Mouse (Mus musculus) testis, postnatal 14 days (tissue): ENCODE results near the gene Aprt.
"Not testable (repeated sequence)": the region's sequence is repeated elsewhere in the genome, so short reads cannot be mapped to it uniquely, and the experiment has no call there.

ENCODE experiments used
- DNase-seq: peaks from one replicate; pipeline ENCODE4 v3.0.0; 2021; ENCODE audit warnings: low spot score

The Aprt gene

DNA sequence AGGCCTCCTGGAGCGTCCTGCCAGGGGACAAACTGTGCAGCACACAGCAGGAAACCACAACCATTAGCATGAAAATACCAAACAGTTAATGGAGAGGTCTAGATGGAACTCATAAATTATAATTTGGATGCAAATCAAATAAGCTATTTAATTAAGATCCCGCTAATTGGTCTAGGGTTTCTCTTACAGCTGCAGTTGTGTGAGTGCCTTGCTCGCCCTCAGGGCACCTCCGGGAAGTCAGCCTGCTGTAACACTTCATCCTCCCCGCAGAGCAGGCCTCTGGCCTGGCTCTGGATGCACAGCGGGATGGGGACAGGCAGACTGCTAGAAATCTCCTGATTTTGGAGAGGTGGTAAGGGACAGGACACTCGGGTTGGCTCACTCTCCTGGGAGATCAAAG is 9.5 kb upstream of the Aprt start:
- DNase-seq, result no peak

DNA sequence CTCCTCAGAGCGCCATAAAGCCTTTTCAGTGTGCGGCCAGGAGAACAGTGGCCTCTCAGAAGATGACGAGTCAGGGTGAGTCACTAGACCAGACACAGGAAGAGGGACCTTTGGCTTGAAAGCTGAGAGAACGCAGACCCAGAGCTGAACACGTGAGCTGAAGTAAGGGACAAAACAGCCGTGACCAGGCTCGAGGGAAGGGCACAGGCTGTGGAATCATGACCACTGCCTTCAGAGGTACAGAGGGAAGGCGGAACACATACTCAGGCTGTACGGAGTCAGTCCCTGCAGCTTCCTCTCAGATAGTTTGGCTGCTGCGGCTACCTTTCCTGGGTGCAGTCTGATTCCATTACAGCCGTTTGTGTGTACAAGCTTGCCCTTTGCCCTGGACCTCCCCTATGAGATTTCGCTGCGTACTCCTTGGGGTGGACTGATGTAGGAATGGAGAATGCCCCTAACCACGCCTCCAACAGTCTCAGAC is 8.7 kb upstream of the Aprt start:
- no peak for DNase-seq

DNA sequence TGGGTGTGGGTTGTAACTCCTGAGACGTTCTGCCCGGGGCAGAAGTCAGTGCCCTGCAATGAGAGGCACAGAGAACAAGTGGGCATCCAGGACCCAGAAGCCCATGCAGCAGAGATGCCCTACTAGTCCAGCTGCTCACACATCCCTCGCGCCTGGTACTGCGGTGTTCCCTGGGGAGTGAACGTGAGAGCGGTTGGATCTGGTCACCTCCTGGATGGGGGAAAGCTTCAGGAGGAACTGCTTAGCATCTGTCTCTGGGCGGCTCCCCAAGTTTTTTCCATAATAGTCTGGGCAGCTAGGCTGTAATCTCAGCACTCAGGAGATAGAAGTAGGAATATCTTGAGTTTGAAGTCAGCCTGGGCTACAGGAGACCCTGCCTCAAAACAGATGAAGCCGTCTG is 8.3 kb upstream of the Aprt start:
- no peak for DNase-seq

DNA sequence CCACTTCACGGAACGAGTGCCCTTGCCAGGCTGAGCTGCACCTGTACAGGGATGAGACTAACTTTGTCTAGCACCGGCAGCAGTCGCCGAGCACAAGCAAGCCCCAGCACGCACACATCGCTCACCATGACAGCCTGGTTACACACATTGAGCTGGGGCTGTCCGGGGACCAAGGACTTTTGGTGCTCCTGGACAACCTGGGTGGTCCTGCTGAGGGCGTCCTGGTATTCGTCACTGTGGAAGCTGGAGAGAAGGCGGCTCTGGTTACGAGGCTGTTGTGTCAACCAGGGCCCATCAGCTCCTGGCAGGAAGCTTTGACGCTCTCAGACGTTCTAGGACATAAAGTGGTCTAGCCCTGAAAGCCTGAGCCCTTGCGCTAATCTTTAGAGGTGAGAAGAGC is 4.2 kb upstream of the Aprt start:
- no peak for DNase-seq

DNA sequence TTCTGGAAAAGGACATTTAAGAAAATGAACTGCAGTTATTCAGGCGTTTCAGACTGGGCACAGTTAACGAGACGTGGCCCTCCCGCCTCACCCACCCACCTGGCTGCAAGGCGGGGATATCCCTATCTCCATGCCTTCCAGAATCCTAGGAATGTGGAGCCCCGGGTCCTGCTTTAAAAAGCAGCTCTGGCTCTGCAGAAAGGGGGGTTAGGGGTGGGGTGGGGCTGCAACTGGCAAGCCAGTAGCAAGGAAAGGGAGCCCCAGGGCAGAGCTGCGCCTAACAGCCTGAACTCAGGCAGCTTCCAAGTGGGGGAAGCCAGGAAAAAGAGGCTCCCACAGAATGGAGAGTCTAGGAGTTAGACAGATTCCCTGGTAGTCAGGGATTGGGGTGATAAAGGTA is 2.5 kb upstream of the Aprt start:
- DNase-seq, result no peak

DNA sequence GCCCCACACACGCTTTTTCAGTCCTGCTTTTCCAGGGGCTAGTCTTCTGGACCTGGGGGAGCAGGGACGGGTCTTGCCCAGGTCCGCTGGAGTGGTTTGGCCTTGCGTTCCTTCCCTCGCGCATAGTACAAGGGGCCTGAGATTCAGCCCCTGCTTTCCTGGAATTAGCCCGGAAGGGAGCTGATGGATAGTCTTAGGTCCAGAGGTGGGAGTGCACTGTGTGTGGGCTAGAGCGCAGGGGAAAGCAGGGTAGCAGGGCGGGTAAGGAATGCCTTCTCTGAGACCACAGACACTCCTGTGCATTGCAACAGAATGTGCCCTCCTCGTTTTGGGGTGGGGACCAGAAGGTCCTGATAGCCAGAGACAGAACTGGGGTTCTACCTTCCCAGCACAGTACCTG is 407 bp upstream of the Aprt start:
- no peak for DNase-seq

DNA sequence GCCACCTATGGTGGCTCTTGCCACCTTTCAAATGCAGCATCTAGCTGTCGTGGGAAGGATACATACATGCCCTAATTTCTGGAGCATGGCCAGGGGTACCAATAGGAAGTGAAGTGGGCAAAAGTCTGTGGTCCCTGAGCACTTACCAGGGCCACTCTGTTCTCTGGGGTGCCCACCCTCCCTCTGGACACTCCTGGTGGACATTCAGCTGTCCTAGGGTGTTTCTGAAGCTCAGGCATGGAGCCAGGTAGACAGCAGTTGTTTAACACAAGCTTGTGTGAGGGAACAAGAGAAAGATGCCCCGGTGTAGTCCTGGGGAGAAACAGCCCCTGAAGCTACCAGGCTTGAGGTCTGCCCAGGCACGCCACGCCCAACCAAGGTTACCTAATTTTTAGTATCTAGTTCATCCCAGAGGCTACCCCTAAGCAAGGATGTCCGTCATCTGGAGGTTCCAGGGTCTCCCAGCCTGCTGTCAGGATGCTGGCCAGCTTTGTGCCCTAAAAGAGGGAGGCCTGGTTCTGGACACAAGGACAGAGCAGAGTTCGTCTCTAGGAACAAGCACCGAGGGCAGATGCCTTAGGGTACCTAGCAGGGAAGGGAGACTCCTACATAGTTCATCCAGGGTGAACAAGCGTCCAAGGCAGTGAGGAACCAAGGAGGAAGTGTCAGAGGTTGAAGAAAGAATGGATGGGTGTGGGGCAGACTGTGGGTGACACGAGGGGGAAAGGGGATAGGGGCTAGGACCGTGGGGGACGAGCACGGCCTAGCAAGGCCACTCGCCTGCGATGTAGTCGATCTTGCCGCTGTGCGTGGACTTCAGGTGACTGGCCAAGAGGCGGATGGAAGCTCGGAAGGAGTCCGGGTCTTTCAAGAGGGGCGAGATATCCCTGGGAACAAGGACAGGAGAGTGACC is 718 bp downstream of the Aprt start:
- no peak for DNase-seq

DNA sequence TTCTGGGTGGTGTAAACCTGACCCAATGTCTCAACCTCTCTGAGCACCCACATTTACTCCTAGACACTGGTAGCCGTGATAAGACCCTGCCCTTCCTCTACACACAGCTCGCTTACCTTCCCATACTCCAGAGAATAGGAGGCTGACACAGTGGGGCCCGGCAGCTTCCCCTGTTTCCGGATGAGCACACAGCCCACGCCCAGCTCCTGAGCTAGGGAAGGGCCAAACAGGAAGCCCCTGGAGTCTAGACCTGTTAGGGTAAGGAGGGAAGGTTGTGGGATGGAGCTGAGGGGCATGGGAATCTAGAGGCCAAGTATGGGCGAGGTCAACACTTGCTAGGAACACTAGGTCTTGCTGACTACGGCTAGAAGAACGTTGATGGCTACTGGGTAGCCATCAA is 1.4 kb downstream of the Aprt start:
- DNase-seq, result no peak

DNA sequence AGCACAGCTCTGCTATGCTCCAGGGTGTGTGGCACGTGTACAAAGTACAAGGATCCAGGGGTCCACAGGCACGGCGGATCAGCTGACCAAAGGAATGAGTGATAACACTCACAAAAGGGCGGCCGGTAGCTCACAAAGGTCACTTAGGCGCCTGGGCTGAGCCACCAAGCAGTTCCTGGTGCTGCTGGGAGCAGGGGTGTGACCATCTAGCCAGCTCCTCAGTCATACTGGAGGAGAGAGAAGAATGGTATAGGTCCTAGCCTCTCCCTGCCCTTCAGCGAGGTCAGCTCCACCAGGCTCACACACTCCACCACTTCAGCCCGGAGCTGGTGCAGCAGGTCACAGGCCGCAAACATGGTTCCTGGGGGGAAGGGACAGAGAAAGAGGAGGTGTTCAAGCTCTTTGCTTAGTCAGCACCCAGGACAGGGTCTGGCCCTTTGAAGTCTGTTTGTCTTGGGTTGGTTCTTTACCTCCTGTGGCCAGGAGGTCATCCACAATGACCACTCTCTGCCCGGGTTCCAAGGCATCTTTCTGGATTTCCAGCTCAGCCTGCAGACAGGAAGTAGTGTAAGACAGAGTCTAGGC is 1.9 kb downstream of the Aprt start:
- no peak for DNase-seq

DNA sequence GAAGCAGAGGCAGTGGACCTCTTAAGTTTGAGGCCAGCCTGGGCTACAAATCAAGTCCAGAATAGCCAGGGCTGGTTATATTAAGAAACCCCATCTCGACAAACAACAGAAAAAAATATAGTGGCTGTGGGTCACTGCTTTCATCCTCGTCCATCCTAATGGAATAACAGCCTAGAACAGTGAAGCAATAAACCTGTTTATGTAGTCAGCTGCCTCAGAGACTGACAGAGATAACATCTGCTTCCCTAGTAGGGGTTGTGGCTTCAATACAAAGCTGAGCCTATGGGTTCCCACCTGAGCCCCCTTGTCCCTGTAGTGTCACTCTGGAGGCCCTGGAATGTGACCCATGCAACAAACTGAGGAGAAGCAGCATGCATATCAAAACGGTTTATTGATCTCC is 2.4 kb downstream of the Aprt start:
- no peak for DNase-seq

DNA sequence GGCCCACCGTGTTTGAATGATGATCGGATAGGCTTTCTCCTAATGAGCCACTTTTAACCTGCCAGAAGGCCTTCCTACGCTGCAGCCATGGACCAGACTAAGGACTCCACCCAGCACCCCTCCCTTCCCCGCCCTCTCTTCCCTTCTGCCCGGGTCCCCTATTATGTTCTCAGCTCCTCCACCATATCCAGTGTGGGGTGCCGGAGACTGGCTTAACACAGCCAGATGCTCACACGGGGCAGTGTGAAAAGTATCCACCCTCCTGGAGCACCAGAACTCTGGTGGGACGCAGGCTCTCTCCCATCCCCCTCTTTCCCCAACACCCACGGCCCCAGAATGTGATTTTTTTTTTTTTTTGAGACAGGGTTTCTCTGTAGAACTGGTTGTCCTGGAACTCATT is 3.1 kb downstream of the Aprt start:
- no peak for DNase-seq

DNA sequence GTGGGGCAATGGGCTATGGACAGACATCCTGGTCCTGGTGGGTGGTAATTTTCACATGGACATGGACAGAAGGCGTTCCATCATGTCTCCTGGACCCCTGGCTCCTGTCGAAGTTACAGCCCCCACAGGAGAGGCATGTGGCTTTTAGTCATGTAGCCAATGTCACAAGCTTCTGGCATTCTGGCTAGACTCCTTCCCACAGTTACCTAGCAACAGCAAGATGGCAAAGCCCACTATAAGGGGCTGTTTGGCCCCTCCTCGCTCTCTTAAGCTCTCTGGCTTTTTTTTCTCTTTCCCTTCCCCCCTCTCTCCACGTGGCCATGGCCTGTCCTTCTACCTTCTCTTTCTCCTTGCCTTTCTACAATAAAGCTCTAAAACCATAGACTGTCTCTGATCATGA is 3.5 kb downstream of the Aprt start:
- not testable (repeated sequence) for DNase-seq

DNA sequence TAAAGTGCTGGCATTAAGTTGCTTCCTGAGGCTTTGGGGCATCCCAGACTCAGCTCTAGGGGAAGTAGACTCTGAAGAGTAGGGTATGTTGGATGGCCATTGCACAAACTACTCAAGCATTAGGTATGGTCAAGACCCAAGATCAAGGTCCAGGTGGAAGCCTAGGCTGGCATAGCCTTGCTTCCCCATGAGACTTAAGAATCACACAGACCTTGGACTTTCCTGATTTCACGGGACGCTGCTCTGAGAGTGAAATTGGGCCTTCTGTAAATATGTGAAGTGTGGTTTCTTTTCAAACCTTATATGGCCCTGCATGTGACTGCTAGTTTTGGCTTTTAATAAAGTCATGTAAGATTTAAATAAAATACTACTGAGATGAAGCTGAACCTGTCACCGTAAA is 4.0 kb downstream of the Aprt start:
- DNase-seq, result no peak

DNA sequence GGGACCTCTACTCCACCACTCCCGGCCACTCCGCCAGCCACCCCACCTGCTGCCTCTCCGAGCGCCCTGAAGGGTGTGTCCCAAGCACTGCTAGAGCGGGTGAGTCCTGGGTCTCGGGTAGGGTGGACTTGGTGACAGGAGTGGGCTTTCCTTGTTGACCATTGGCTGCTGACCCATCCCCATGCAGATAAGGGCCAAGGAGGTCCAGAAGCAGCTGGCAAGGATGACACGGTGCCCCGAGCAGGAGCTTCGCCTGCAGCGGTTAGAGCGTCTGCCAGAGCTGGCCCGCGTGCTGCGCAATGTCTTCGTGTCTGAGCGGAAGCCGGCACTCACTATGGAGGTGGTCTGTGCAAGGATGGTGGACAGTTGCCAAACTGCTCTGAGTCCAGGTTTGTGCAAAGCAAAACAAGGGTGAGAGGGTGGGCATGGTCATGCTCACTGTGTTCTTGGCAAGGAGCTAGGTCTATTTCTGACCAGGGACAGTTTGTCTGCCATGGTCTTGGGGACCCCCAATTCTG is 4.9 kb downstream of the Aprt start:
- DNase-seq, result no peak

DNA sequence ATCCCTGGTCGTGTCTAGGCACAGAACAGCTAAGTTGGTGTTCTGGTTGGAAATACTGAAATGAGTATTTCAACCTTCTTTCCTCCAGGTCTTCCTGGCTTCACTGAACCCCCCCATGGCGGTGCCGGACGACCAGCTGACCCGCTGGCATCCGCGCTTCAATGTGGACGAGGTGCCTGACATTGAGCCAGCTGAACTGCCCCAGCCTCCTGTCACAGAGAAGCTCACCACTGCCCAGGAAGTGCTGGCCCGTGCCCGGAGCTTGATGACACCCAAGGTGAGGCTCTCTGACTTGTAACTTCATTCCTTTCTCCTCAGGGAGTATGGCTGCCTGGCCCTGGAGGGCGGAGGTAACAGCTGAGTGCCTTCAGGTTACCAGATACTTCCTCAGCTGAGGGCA is 5.6 kb downstream of the Aprt start:
- DNase-seq, result no peak

DNA sequence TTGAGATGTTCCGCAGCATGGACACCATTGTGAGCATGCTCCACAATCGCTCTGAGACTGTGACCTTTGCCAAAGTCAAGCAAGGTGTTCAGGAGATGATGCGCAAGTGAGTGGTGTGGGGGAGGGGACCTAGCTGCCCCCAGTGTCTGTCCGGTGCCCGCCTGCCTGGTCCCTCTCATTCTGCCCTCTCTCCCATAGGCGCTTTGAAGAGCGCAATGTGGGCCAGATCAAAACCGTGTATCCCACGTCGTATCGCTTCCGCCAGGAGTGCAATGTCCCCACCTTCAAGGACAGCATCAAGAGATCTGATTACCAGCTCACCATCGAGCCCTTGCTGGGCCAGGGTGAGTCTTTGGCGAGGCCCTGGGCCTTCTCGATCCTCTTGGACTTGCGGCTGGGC is 6.7 kb downstream of the Aprt start:
- no peak for DNase-seq

DNA sequence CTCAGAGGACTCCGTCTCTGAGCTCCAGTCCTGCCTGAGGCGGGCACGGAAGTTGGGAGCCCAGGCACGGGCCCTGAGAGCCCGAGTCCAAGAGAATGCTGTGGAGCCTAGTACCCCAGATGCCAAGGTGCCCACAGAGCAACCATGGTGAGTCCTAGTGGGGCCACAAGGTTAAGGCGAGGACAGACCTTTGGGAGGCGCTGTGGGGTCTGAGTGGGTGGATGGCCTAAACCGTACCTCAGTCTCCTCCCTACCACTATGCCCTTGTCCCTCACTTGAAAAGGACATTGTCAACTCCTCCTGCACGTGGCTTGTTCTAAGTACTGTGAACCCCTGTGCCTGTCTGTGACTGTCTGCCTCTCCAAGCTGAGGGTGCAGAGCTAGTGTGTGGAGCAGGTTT is 7.4 kb downstream of the Aprt start:
- DNase-seq, result no peak

DNA sequence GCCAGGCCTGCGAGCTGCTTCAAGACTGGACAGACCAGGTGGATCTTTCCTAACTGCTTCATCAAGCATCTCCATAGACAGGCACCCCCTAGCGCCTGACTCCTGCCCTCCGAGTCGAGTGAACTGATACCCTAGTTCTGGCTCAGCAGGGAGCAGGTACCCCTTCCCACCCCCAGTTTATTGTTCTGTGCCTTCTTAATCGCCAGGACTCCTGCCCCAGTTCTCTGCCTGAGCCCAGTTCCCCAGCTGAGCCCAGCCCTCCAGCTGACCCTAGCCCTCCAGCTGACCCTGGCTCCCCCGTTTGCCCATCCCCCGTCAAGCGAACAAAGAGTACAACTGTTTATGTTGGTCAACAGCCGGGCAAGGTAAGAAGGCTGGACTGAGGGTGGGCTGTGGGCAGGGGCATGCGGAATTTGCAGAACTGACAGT is 7.8 kb downstream of the Aprt start:
- DNase-seq, result no peak

DNA sequence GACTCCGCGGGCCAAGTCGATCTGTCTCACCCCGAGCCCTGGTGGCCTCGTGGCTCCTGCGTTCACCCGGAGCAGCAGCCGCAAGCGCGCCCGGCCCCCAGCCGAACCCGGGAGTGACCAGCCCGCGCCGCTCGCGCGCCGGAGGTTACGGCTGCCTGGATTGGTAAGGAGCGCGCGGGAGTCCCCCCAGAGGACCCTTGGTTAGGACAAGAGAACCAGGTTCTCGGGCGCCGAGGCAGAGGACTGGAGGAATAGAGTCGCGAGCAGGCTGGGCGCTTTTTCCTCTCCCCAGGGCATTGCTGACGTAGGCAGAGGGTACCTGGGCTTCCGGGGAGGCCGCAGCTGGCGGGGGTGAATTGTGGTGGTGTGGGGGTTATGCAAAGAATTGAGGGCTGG is 8.6 kb downstream of the Aprt start:
- DNase-seq, result peak; percentile 43

DNA sequence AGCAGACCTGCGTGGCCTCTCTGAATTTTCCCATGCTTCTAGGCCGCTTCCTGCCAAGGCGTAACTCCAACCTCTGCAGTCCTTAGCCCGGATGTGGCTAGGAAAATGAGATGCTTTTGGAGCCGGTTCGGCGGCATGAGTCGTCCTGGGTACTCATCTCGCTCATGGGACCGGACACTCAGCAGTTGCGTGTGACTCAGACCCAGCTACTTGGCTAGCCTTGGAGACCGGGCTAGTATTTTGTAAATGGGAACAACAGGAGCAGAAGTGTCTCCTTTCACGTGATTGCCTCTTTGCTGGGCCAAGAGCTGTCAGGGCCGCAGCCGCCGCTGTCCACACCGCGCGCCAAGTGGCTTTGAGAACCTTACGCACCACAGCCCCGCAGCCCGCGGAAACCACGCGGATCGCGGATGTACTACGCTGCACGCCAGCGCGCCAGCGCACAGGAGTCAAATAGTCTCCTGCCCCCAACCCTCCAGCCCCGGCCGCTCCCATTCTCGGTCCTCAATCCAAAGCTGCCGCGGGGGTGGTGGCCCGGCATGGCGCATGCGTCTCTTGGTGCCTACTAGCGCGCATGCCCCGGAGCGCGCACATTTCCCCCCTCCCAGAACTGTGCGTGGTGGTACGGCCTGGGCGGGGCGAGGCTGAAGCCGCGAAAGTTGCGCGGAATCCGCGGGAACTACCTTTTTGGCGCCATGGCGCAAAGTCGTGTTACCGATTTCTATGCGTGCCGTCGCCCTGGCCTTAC is 9.2 kb downstream of the Aprt start, which contains the start of gene Cdt1:
TSS of gene Cdt1 (plus strand) at position 655 of the 748 bp plus-strand sequence.
- DNase-seq, result peak; percentile 92

DNA sequence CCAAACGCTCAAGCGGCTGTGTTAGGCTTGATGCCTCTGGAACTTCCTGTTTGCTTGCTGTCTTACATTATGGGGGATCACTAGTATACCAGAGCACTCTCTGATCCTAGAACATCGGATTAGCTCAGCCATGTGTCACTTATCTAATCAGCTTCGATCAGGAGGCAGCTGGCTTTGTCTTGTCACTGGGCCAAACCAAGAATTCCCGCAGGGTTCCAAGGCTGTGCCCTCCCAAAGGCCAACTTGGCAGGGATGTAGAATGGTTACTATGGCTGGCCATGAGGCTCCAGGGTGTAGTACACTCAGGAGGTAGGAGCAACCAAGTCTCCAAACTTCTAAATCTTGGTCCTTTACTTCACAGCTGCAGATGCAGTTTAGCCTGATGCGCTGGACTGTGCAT is 9.9 kb downstream of the Aprt start:
- no peak for DNase-seq
